Mouse (Mus musculus): ENCODE data around the gene Tomm34. TPM values are rescaled to one million over a fixed set of nuclear protein-coding genes. Genes with fewer than 3 reads are reported as not detected.

Tomm34 gene
- total RNA-seq (2023): 38.4 and 51.3 TPM in 2 replicates

GRCm38 (mm10) chr2:164070765-164071436 is at the start of gene Tomm34:
TSS of gene Tomm34 (minus strand) at chr2:164071169.

DNA sequence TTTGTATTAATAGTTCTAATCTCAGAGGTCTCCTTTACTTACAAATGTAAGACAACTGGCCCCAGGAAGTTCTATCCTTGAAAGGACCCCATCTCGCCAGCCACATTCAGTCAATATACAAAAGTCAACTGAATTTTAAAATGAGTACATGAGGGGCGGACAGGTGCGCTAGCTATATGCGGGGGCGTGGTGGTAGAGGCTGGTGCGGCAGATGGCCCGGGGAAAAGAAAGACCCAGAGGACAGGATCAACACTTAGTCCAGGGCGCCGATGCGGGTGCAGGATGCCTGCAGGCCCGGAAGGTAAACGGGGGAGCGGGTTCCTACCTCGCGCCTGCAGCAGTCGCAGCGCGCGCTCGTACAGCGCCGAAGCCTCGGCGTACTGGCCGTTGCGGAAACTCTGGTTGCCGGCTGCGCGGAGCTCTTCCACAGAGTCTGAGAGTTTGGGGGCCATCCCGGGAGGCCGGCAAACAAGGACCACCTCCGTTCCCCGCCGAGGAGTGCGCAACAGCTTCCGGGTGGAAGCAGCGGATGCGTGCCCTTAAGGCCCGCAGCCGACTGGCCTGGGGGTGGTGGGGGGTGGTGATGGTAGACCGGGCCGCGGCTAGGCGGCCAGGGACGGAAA is 716 bp downstream of the Tomm34 start, which contains the start of gene Stk4:
Gene Stk4 (plus strand): TSS at position 181 of the 623 bp plus-strand sequence.

DNA sequence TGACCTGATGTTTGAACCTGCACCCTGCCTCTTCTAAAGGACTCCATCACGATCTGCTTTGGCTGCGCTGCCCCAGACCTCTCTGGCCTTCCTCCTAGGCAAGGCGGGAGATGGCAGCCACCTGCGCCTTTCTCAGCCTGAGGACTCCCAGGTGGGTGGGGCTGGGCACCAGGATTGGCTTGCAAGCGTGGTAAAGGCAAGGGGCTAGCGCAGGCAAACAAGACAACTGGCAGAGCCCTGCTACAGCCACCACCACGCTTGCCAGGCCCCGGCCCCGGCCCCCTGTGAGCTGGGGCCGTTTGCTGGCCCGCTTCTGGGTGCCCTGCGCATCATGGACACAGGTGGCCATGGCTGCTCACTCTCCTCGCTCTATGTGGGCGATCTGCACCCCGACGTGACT is 45.8 kb downstream of the Tomm34 start, which contains the start of gene Pabpc1l:
Gene Pabpc1l (plus strand): TSS at position 301 of the 400 bp plus-strand sequence.

Other genes starting within 250 kb of the Tomm34 start
- gene Kcnk15, start 217.5 kb downstream of the Tomm34 start, total RNA-seq (2023): not detected in 2 replicates
- gene Rims4, start 152.5 kb downstream of the Tomm34 start, total RNA-seq (2023): 0.25 and 0.32 TPM in 2 replicates
- 143 and 153 TPM in 2 replicates for gene Ywhab, start 76.2 kb downstream of the Tomm34 start, total RNA-seq (2023)
- gene Pabpc1l, start 45.7 kb downstream of the Tomm34 start, total RNA-seq (2023): 17.3 and 24.3 TPM in 2 replicates
- gene Stk4, start 847 bp downstream of the Tomm34 start, total RNA-seq (2023): 146 and 165 TPM in 2 replicates
- gene Kcns1, start 99.9 kb upstream of the Tomm34 start, total RNA-seq (2023): not detected in 2 replicates
- gene Wfdc5, start 111.6 kb upstream of the Tomm34 start, total RNA-seq (2023): not detected in 2 replicates
- gene Wfdc12, start 119.4 kb upstream of the Tomm34 start, total RNA-seq (2023): not detected in 2 replicates
- gene Wfdc15a, start 129.0 kb upstream of the Tomm34 start, total RNA-seq (2023): not detected in 2 replicates
- gene Wfdc15b, start 150.5 kb upstream of the Tomm34 start, total RNA-seq (2023): not detected in 2 replicates
- gene Svs2, start 167.3 kb upstream of the Tomm34 start, total RNA-seq (2023): not detected in 2 replicates
- not detected in 2 replicates for gene Svs3b, start 185.5 kb upstream of the Tomm34 start, total RNA-seq (2023)
- not detected in 2 replicates for gene Svs4, start 207.3 kb upstream of the Tomm34 start, total RNA-seq (2023)
- not detected in 2 replicates for gene Svs3a, start 218.1 kb upstream of the Tomm34 start, total RNA-seq (2023)
- not detected in 2 replicates for gene Svs6, start 245.6 kb upstream of the Tomm34 start, total RNA-seq (2023)